Mouse (Mus musculus): ENCODE measurements around the gene Gm20388.

DNA sequence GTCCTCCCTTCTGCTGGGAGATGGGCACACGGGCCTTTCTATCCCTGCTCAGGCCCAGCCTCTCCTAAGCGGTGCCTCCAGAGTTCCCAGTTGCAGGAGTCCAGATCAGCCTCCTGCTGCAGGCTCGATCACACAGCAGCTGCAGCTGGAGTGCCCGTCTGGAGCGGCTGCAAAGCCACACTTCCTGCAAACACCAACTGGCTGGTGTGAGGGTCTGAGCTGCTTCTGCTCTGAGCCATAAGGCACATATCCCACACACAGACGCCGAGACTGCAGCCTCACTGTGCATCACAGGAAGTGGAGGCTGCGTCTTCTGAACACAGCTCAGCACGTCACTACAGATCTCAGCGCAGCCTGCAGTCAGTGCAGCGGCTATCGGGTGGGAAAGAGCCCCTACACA, 2756.2 kb downstream of the Gm20388 start:
- TF ChIP-seq POLR2A (IDR thresholded peaks at IDR 0.05; ENCODE audit: extremely low read depth, insufficient read depth, low read length) (no peak), CTCF (IDR thresholded peaks at IDR 0.05; ENCODE audit: extremely low read depth, insufficient read depth, low read length) (no peak)

Measured in cortical plate, adult 2 months (tissue).